Mouse (Mus musculus) forebrain, embryonic 16.5 days (tissue): ENCODE measurements at regions not wholly inside any gene's neighbourhood (a gene's known extent, or its start where the extent isn't known, plus 50 kb on each side); places are given as distances from the start of the nearest gene placed in this dataset.
"Not testable (repeated sequence)": the region's sequence is repeated elsewhere in the genome, so short reads cannot be mapped to it uniquely, and the experiment has no call there.

Source experiments
- ATAC-seq: fragments of 200-750 bp; cut with Nextera tagmentation; 2 replicates; pipeline ENCODE4 v1.8.0; 2017; ENCODE audit warnings: mild to moderate bottlenecking, moderate library complexity
- H3K27ac ChIP-seq: fragments of 300-500 bp; sonication (generic); 2 replicates; pipeline ENCODE4 v1.5.1; 2014; ENCODE audit warnings: low read length, control low read depth
- H3K27me3 ChIP-seq: fragments of 300-500 bp; sonication (generic); replicated peaks from 2 replicates; pipeline ENCODE4 v1.6.1; 2014; ENCODE audit warnings: low read length; ENCODE audit not compliant: control insufficient read depth, insufficient read depth
- H3K36me3 ChIP-seq: fragments of 300-500 bp; sonication (generic); 2 replicates; pipeline ENCODE4 v1.6.1; 2014; ENCODE audit not compliant: control insufficient read depth, insufficient read depth
- H3K4me1 ChIP-seq: fragments of 300-500 bp; sonication (generic); replicated peaks from 2 replicates; pipeline ENCODE4 v1.6.1; 2014; ENCODE audit warnings: low read length; ENCODE audit not compliant: control insufficient read depth, insufficient read depth
- H3K4me2 ChIP-seq: fragments of 300-500 bp; sonication (generic); 2 replicates; pipeline ENCODE4 v1.6.1; 2014; ENCODE audit warnings: mild to moderate bottlenecking, low read length, control low read depth
- H3K4me3 ChIP-seq: fragments of 300-500 bp; sonication (generic); replicated peaks from 2 replicates; pipeline ENCODE4 v1.5.1; 2014; ENCODE audit warnings: mild to moderate bottlenecking, low read length, control low read depth
- H3K9ac ChIP-seq: fragments of 300-500 bp; sonication (generic); replicated peaks from 2 replicates; pipeline ENCODE4 v1.6.1; 2014; ENCODE audit warnings: low read depth, low read length, control low read depth
- H3K9me3 ChIP-seq: fragments of 300-500 bp; sonication (generic); 2 replicates; pipeline ENCODE4 v1.6.1; 2016; ENCODE audit warnings: low read length; ENCODE audit not compliant: control insufficient read depth
- WGBS: fragments of 180-500 bp; shearing (Covaris S2); extraction: QIAGEN DNeasy Blood & Tissue Kit; methylation state at CpG from one replicate; pipeline ENCODE4 v1.1.7; 2014; 5-methylcytosine and 5-hydroxymethylcytosine counted together

- no peak overlapping the region for H3K9ac ChIP-seq
- H3K27ac ChIP-seq: no peak overlapping the region
- no peak overlapping the region for H3K4me3 ChIP-seq
- H3K4me1 ChIP-seq: no peaks in the 10 kb centered on the region
- H3K27me3 ChIP-seq: no peaks in the 10 kb centered on the region
- H3K4me2 ChIP-seq: no peak overlapping the region
- H3K36me3 ChIP-seq: no peaks in the 10 kb centered on the region
- 58% methylated on average over 9 of the region's 9 CpGs for WGBS
- H3K9me3 ChIP-seq: no peaks in the 10 kb centered on the region
- ATAC-seq: no peak
Measured at GRCm38 (mm10) chr16:42505107-42505506, 164.7 kb upstream of the Gap43 start.

- 91% methylated on average over 2 of the region's 2 CpGs for WGBS
- Histone ChIP-seq H3K4me1 (no peaks in the 10 kb centered on the region), H3K4me3 (no peak overlapping the region), H3K27me3 (no peaks in the 10 kb centered on the region), H3K4me2 (no peak overlapping the region), H3K27ac (no peak overlapping the region), H3K36me3 (no peaks in the 10 kb centered on the region), H3K9ac (no peak overlapping the region), H3K9me3 (no peaks in the 10 kb centered on the region)
- no peak for ATAC-seq
Measured at GRCm38 (mm10) chr16:42501713-42502112, 161.3 kb upstream of the Gap43 start.

GRCm38 (mm10) chr16:42501109-42501508, 160.7 kb upstream of the Gap43 start:
- ATAC-seq, H3K36me3 ChIP-seq, H3K27me3 ChIP-seq, H3K4me3 ChIP-seq, H3K4me2 ChIP-seq, H3K4me1 ChIP-seq, H3K9me3 ChIP-seq, H3K27ac ChIP-seq, H3K9ac ChIP-seq: not testable (repeated sequence)
- 32% methylated on average over 3 of the region's 3 CpGs for WGBS

- H3K9me3 ChIP-seq: no peaks in the 10 kb centered on the region
- no peaks in the 10 kb centered on the region for H3K36me3 ChIP-seq
- H3K27me3 ChIP-seq: no peaks in the 10 kb centered on the region
- 94% methylated on average over 6 of the region's 6 CpGs for WGBS
- H3K4me1 ChIP-seq: no peaks in the 10 kb centered on the region
- no peak overlapping the region for H3K4me2 ChIP-seq
- H3K9ac ChIP-seq: no peak overlapping the region
- no peak overlapping the region for H3K27ac ChIP-seq
- H3K4me3 ChIP-seq: no peak overlapping the region
- ATAC-seq: no peak
Measured at GRCm38 (mm10) chr16:42499514-42499913, 159.1 kb upstream of the Gap43 start.

- H3K4me1 ChIP-seq: no peaks in the 10 kb centered on the region
- no peak overlapping the region for H3K27ac ChIP-seq
- H3K9ac ChIP-seq: no peak overlapping the region
- no peaks in the 10 kb centered on the region for H3K27me3 ChIP-seq
- no peaks in the 10 kb centered on the region for H3K9me3 ChIP-seq
- ATAC-seq: no peak
- no peaks in the 10 kb centered on the region for H3K36me3 ChIP-seq
- no peak overlapping the region for H3K4me3 ChIP-seq
- 85% methylated on average over 2 of the region's 2 CpGs for WGBS
- H3K4me2 ChIP-seq: no peak overlapping the region
Measured at GRCm38 (mm10) chr16:42498368-42498767, 157.9 kb upstream of the Gap43 start.

- 89% methylated on average over 1 of the region's 1 CpGs for WGBS
- ATAC-seq: no peak
- H3K4me1 ChIP-seq: peaks cover 3% of the 10 kb centered on the region
- no peak overlapping the region for H3K27ac ChIP-seq
- no peaks in the 10 kb centered on the region for H3K36me3 ChIP-seq
- H3K9me3 ChIP-seq: no peaks in the 10 kb centered on the region
- H3K4me3 ChIP-seq: no peak overlapping the region
- H3K27me3 ChIP-seq: no peaks in the 10 kb centered on the region
- H3K4me2 ChIP-seq: no peak overlapping the region
- no peak overlapping the region for H3K9ac ChIP-seq
Measured at GRCm38 (mm10) chr16:42493596-42493995, 153.1 kb upstream of the Gap43 start.

- Histone ChIP-seq H3K9me3 (no peaks in the 10 kb centered on the region), H3K36me3 (no peaks in the 10 kb centered on the region), H3K4me1 (peaks cover 4% of the 10 kb centered on the region), H3K4me3 (no peak overlapping the region), H3K4me2 (no peak overlapping the region), H3K27ac (no peak overlapping the region), H3K9ac (no peak overlapping the region), H3K27me3 (no peaks in the 10 kb centered on the region)
- 15% methylated on average over 4 of the region's 4 CpGs for WGBS
- peak; percentile 76; the same call in 1 of the 2 replicates for ATAC-seq
Measured at GRCm38 (mm10) chr16:42488745-42489144, 148.3 kb upstream of the Gap43 start.

- WGBS: 59% methylated on average over 5 of the region's 5 CpGs
- no peak overlapping the region for H3K9ac ChIP-seq
- no peak overlapping the region for H3K27ac ChIP-seq
- no peak overlapping the region for H3K4me3 ChIP-seq
- H3K4me1 ChIP-seq: no peaks in the 10 kb centered on the region
- no peak for ATAC-seq
- no peaks in the 10 kb centered on the region for H3K9me3 ChIP-seq
- no peaks in the 10 kb centered on the region for H3K27me3 ChIP-seq
- H3K36me3 ChIP-seq: no peaks in the 10 kb centered on the region
- no peak overlapping the region for H3K4me2 ChIP-seq
Measured at GRCm38 (mm10) chr16:42479978-42480377, 139.5 kb upstream of the Gap43 start.

GRCm38 (mm10) chr16:42466976-42467375, 126.5 kb upstream of the Gap43 start:
- Histone ChIP-seq H3K9me3 (no peaks in the 10 kb centered on the region), H3K4me1 (no peaks in the 10 kb centered on the region), H3K27ac (no peak overlapping the region), H3K9ac (no peak overlapping the region), H3K36me3 (no peaks in the 10 kb centered on the region), H3K27me3 (no peaks in the 10 kb centered on the region), H3K4me3 (no peak overlapping the region), H3K4me2 (no peak overlapping the region)
- no peak for ATAC-seq
- 19% methylated on average over 1 of the region's 1 CpGs for WGBS

GRCm38 (mm10) chr16:42456335-42456984, 116.0 kb upstream of the Gap43 start:
- H3K36me3 ChIP-seq: no peaks in the 10 kb centered on the region
- H3K4me3 ChIP-seq: no peak overlapping the region
- H3K9me3 ChIP-seq: no peaks in the 10 kb centered on the region
- H3K4me1 ChIP-seq: no peaks in the 10 kb centered on the region
- ATAC-seq: no peak
- no peak overlapping the region for H3K27ac ChIP-seq
- 81% methylated on average over 8 of the region's 8 CpGs for WGBS
- no peak overlapping the region for H3K4me2 ChIP-seq
- no peak overlapping the region for H3K9ac ChIP-seq
- H3K27me3 ChIP-seq: no peaks in the 10 kb centered on the region
